Mouse (Mus musculus) MEL-GATA-1-ER (cell line): ENCODE data around the gene Zmynd12.

Experiments used
- DNase-seq: peaks from one replicate; pipeline ENCODE4 v3.0.0-alpha.2; 2012; ENCODE audit warnings: low read depth; ENCODE audit errors: extremely low read depth

Gene Zmynd12

DNA sequence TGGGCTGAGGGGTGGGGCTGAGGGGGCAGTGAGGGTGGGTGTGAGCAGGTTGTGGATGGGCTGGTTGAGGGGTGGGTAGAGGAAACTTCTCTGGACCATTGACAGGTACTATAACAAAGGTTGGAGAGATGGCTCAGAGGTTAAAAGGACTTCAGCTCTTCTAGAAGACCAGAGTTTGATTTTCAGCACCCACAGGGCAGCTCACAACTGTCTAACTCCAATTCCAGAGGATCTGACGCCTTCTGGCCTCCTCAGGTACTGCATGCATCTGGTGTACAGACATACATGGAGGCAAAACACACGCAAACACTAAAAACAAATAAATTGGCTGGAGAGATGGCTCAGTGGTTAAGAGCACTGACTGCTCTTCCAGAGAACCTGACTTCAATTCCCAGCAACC, 89.0 kb downstream of the Zmynd12 start:
- no peak for DNase-seq

DNA sequence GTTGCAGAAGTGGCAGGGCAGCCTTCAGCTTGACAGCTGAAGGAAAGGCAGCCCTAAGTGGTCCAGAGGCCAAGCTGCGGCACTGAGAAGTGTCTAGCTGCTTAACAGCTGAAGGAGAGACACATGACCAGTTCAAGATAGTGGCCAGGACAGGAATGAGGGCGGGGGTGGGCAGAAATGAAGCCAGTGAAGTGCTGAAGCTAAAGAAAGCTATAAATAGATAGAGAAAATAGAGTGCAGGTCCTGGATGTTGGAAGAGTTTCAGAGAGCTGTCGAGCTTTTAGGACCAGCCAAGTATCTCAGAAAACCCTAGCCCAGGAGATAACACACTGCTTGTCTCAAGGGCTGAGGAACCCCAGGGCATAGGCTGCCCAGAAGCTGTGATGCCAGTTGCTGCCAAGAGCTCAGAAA, 90.1 kb downstream of the Zmynd12 start:
- DNase-seq: no peak
